Mouse (Mus musculus) stomach, postnatal 0 days (tissue): ENCODE results near the gene Trim26.
A peak's percentile ranks its signal among the peaks of the same experiment; 100 is the strongest.

Experiments used
- CTCF ChIP-seq: IDR thresholded peaks from 2 replicates; pipeline ENCODE4 v1.5.1; 2016; ENCODE audit warnings: antibody characterized with exemption, low read depth, mild to moderate bottlenecking, moderate library complexity
- EP300 ChIP-seq: optimal IDR thresholded peaks from 2 replicates; pipeline ENCODE3; 2016; ENCODE audit warnings: antibody characterized with exemption

DNA sequence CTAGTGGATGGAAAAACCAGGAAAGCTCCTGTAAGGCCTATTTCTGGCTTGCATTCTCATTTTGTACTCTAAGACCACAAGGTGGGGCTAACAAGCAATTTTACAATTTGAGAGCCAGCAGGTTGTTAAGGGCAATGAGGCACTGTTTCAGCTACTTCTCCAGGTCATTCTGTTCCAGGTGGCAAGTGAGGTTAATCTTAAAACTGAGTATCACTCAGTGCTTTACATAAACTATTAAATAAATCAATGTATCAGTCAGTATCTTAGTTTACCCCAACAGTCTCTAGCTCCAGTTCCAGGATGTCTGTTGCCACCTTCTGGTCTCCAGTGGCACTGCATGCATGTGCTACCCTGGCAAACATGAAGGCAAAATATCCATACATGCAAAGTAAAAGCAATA, 12.9 kb upstream of the Trim26 start:
- TF ChIP-seq EP300 (no peak), CTCF (peak; percentile 83)
